11 mouse cellular contexts compared by ENCODE assay signal in the genomic region with DNA sequence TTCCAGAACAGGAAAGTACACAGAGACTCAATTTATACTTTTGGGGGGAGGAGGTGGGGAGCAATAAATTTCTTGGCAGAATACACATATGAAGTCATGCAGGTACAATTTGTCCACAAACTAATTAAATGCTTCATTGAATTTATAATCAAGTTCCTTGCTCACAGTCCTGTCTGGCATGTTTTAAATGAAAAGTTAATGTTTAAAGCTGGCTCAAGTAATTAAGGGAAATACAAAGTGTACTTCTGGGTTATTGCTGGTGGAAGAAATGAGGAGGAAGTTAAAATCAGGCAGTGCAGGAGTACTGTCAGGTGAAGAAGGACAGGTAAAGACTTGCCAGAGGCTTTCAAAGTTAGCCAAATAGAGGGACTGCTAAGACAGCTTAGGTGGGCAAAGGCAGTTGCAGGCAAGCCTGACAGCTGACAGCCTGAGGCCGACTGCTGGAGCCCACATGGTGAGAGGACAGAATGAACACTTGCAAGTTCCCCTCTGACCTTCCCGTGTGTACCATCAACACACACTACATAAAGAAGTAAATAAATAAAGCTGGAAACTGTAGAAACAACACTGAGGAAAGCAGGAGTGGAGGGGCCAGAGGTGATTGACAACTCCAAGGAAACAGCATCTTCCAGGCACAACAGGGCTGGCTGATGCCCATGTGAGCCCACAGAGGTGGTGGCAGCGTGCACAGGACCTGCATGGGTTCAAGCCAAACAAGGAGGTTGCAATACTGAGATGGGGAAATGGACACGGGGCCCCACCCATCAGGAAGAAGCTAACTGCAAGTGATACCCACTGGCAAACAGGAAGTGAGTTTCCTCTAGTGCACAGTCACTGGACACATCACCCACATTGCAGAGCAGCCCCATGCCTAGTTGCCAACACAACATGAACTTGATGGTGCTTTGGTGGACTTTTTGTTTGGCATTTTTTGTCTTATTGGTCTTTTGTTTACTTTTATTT. TPM values are rescaled to one million over a fixed set of nuclear protein-coding genes. Genes with fewer than 3 reads are reported as not detected.
DNase-seq lines count a peak whose midpoint lies in the region; ATAC-seq and TF ChIP-seq lines count a peak whose summit lies in the region.
"Had no signal": no experiment of that assay in that cellular context is flagged by ENCODE, and none has a peak within 500 bp of the region (broad histone marks: within the 10 kb centered on the region; RNA-seq: fewer than 3 reads in every experiment).

No protein-coding gene starts in this region.

- 0 out of 2 replicates have a peak overlapping the region, but pooled peaks have one; percentile 36 for H3K4me2 ChIP-seq in heart, embryonic 14.5 days (ENCODE audit: low read length)
- H3K4me2 ChIP-seq in liver, embryonic 13.5 days: no peak overlapping the region
- H3K4me2 ChIP-seq: forebrain, embryonic 13.5 days had no signal

- no peaks in the 10 kb centered on the region for H3K36me3 ChIP-seq in heart, embryonic 14.5 days (ENCODE audit: control insufficient read depth, insufficient read depth, low read length)
- no peaks in the 10 kb centered on the region for H3K36me3 ChIP-seq in liver, embryonic 13.5 days
- no peaks in the 10 kb centered on the region for H3K36me3 ChIP-seq in spleen, adult 2 months (ENCODE audit: control insufficient read depth, insufficient read depth, low read length)
- H3K36me3 ChIP-seq: G1E had no signal

- peak overlapping the region in 1 of 2 experiments; percentile 77; a peak in 2 of 4 replicates for H3K27ac ChIP-seq in heart, embryonic 14.5 days (replicated peaks in 1 of 2; ENCODE audit: control insufficient read depth in 1 of 2, insufficient read depth in 1 of 2, low read depth in 2 of 2, low read length in 2 of 2)
- 0 out of 2 replicates have a peak overlapping the region, but pooled peaks have one; percentile 7 for H3K27ac ChIP-seq in liver, embryonic 13.5 days
- H3K27ac ChIP-seq in spleen, adult 2 months (ENCODE audit: insufficient read depth, low read length): peak overlapping the region; percentile 30
- H3K27ac ChIP-seq: forebrain, embryonic 13.5 days had no signal

- peaks cover 7 to 30% of the 10 kb centered on the region in 2 experiments for H3K4me1 ChIP-seq in heart, embryonic 14.5 days (ENCODE audit: control insufficient read depth in 2 of 2, insufficient read depth in 2 of 2, low read length in 2 of 2)
- peaks cover 15% of the 10 kb centered on the region for H3K4me1 ChIP-seq in liver, embryonic 13.5 days (replicated peaks)
- peaks cover 7% of the 10 kb centered on the region; the same call in 1 of the 2 replicates for H3K4me1 ChIP-seq in spleen, adult 2 months (ENCODE audit: control insufficient read depth, insufficient read depth, insufficient read length)

- no peak for TF ChIP-seq POLR2A in spleen, adult 2 months (IDR thresholded peaks at IDR 0.05; ENCODE audit: low read depth, low read length)

- ATAC-seq in heart, embryonic 14.5 days (ENCODE audit: insufficient number of reproducible peaks, insufficient read depth, low FRiP score, low read depth): no peak
- ATAC-seq in liver, embryonic 13.5 days (ENCODE audit: low read depth): no peak
- ATAC-seq: forebrain, embryonic 13.5 days had no signal

- intact Hi-C loops in heart, postnatal 14 days (cut with DNase I): no loop called here

- TF ChIP-seq CTCF in spleen, adult 2 months (IDR thresholded peaks at IDR 0.05; ENCODE audit: extremely low read depth, insufficient read depth, insufficient read length, insufficient replicate concordance): no peak

- H3K9ac ChIP-seq in heart, embryonic 14.5 days (ENCODE audit: low read length): no peak overlapping the region
- no peak overlapping the region for H3K9ac ChIP-seq in liver, embryonic 13.5 days
- H3K9ac ChIP-seq: forebrain, embryonic 13.5 days had no signal

- no peak for DNase-seq in heart, postnatal 14 days
- DNase-seq in induced T-regulatory cell, adult 2 months (ENCODE audit: low read depth): peak; percentile 59
- peak; percentile 2 for DNase-seq in liver, embryonic 13.5 days
- DNase-seq in spleen, adult 2 months (ENCODE audit: low read depth in 1 of 2, low spot score in 2 of 2): peak in 1 of 2 experiments; percentile 43
- no peak for DNase-seq in adrenal gland, adult 2 months
- DNase-seq in layer of hippocampus, postnatal 36 days: no peak
- DNase-seq in yolk sac, embryonic 10.5 days (ENCODE audit: low spot score): no peak

- no peaks in the 10 kb centered on the region for H3K27me3 ChIP-seq in heart, embryonic 14.5 days (ENCODE audit: control insufficient read depth, insufficient read depth, low read length)
- H3K27me3 ChIP-seq in liver, embryonic 13.5 days: no peaks in the 10 kb centered on the region
- H3K27me3 ChIP-seq in spleen, adult 2 months (ENCODE audit: control insufficient read depth, insufficient read depth, low read length): no peaks in the 10 kb centered on the region

- H3K4me3 ChIP-seq in heart, embryonic 14.5 days (ENCODE audit: control insufficient read depth in 1 of 2, insufficient read depth in 1 of 2, low read depth in 1 of 2, low read length in 2 of 2): no peak overlapping the region
- no peak overlapping the region for H3K4me3 ChIP-seq in liver, embryonic 13.5 days (replicated peaks)
- H3K4me3 ChIP-seq in spleen, adult 2 months (ENCODE audit: extremely low read depth, insufficient read depth, insufficient read length): no peak overlapping the region
- H3K4me3 ChIP-seq: forebrain, embryonic 13.5 days; myocyte had no signal

- no peaks in the 10 kb centered on the region for H3K9me3 ChIP-seq in heart, embryonic 14.5 days (ENCODE audit: control insufficient read depth, low read length)
- H3K9me3 ChIP-seq in liver, embryonic 13.5 days (replicated peaks): no peaks in the 10 kb centered on the region
- H3K9me3 ChIP-seq: forebrain, embryonic 13.5 days; G1E had no signal

- WGBS in heart, embryonic 14.5 days: 42% methylated on average over 4 of the region's 4 CpGs
- WGBS in liver, embryonic 13.5 days (ENCODE audit: insufficient replicate concordance): 11% methylated on average over 4 of the region's 4 CpGs
- WGBS in spleen, adult 2 months: 26% methylated on average over 4 of the region's 4 CpGs

RNA-seq across cellular contexts. Expression of a gene that starts 7.7 kb away (rescaled TPM):
- polyA plus RNA-seq in heart, embryonic 14.5 days (2014; fragmentation: Nextera tagmentation; extraction: Ambion mirVana): 0.43 and 0.57 TPM in 2 replicates
- total RNA-seq in heart, postnatal 14 days (2021): under 1 TPM; 0.32 to 0.43 TPM
- 0.07 and 0.08 TPM in 2 replicates for polyA plus RNA-seq in liver, embryonic 13.5 days (2015; fragmentation: Nextera tagmentation; extraction: Ambion mirVana)
- 0.09 and 0.14 TPM in 2 replicates for polyA plus RNA-seq in spleen, adult 2 months (2012; rRNA removed)
- total RNA-seq in adrenal gland, adult 2 months (2021): under 1 TPM; 0.20 to 0.66 TPM
- polyA plus RNA-seq in adrenal gland, adult 2 months (2012; rRNA removed): 0.07 and 0.08 TPM in 2 replicates
- total RNA-seq in layer of hippocampus, postnatal 36 days (2021): 1 to 10 TPM; 4.3 to 4.5 TPM

RNA-seq across cellular contexts. Expression of a gene that starts 19.6 kb away (rescaled TPM):
- 31.4 and 35.9 TPM in 2 replicates for polyA plus RNA-seq in heart, embryonic 14.5 days (2014; fragmentation: Nextera tagmentation; extraction: Ambion mirVana)
- 10 to 100 TPM; 83.2 to 95.0 TPM for total RNA-seq in heart, postnatal 14 days (2021)
- 3.5 and 4.6 TPM in 2 replicates for polyA plus RNA-seq in liver, embryonic 13.5 days (2015; fragmentation: Nextera tagmentation; extraction: Ambion mirVana)
- polyA plus RNA-seq in spleen, adult 2 months (2012; rRNA removed): 21.2 and 30.0 TPM in 2 replicates
- total RNA-seq in adrenal gland, adult 2 months (2021): 10 to 100 TPM; 18.3 to 18.9 TPM
- polyA plus RNA-seq in adrenal gland, adult 2 months (2012; rRNA removed): 4.1 and 4.2 TPM in 2 replicates
- total RNA-seq in layer of hippocampus, postnatal 36 days (2021): 10 to 100 TPM; 34.2 to 39.7 TPM

Comparison
In these comparisons a context has a peak if more than half of its experiments do, and no peak if none do; other contexts are left out.
1. DNase-seq: peak in induced T-regulatory cell, adult 2 months (single experiment) and liver, embryonic 13.5 days (single experiment); none in heart, postnatal 14 days (0 of 2), adrenal gland, adult 2 months (single experiment), layer of hippocampus, postnatal 36 days (0 of 2) and yolk sac, embryonic 10.5 days (single experiment).